Mouse (Mus musculus) megakaryocyte-erythroid progenitor cell, adult 5-6 weeks (primary cell): ENCODE data around the gene Slc25a13. TPM values are rescaled to one million over a fixed set of nuclear protein-coding genes. Genes with fewer than 3 reads are reported as not detected.
"Not testable (repeated sequence)": the region's sequence is repeated elsewhere in the genome, so short reads cannot be mapped to it uniquely, and the experiment has no call there.

ENCODE experiments used
- ATAC-seq: replicated peaks from 2 replicates; pipeline ENCODE4 v1.8.0; 2016; ENCODE audit warnings: mild to moderate bottlenecking, inconsistent platforms; ENCODE audit not compliant: severe bottlenecking, poor library complexity, low FRiP score, low TSS enrichment
- total RNA-seq, 2 experiments: library from RNA; stranded (forward) in 1 of 2; stranded (reverse) in 1 of 2; fragments of 200-1000, 215-1000 nt in 1 of 2; fragments of >200 nt in 1 of 2; fragmentation: Nextera tagmentation in 1 of 2; gene quantifications; 2 replicates each; pipeline ENCODE4 v1.2.3; 2014 to 2017

Slc25a13 gene
- total RNA-seq, 2 experiments from 2014 or later: 8.0 to 35.3 TPM

DNA sequence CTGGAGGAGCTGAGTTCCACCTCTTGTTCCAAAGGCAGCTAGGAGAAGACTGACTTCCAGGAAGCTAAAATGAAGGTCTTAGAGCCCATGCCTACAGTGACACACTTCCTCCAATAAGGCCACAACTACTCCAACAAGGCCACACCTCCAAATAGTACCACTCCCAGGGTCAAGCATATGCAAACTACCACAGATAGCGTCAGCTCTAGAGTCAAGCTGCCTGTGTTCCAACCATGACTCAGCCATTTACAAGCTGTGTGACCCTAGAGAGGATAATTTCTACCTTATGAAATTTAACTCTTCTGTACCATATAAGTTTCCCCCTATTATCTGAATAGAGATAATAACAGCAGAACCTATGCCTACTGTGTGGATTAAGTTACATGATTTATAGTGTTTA, 9.6 kb downstream of the Slc25a13 start:
- peak; percentile 66; the same call in 1 of the 2 replicates for ATAC-seq

GRCm38 (mm10) chr6:6205599-6206165, 11.3 kb downstream of the Slc25a13 start:
- no peak for ATAC-seq

GRCm38 (mm10) chr6:6202451-6202850, 14.5 kb downstream of the Slc25a13 start:
- ATAC-seq: no peak

DNA sequence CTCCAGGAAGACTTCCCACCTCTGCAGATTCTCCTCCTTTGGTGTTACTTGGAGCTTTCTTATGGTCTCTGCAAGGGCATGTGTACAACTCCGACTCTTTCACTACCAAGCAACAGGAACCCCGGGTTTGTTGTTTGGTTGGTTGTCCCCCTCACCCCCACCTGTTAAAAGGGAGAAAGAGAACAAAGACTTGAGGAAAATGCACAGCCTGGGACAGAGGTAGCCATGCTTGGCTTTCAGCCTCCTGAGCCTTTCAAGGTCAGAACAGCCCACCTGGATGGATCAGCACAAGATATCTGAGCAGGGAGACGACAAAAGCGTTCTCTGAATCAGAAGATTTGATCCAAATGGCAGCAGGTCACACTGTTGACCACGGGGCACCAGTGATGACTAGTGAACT, 15.0 kb downstream of the Slc25a13 start:
- ATAC-seq: no peak

DNA sequence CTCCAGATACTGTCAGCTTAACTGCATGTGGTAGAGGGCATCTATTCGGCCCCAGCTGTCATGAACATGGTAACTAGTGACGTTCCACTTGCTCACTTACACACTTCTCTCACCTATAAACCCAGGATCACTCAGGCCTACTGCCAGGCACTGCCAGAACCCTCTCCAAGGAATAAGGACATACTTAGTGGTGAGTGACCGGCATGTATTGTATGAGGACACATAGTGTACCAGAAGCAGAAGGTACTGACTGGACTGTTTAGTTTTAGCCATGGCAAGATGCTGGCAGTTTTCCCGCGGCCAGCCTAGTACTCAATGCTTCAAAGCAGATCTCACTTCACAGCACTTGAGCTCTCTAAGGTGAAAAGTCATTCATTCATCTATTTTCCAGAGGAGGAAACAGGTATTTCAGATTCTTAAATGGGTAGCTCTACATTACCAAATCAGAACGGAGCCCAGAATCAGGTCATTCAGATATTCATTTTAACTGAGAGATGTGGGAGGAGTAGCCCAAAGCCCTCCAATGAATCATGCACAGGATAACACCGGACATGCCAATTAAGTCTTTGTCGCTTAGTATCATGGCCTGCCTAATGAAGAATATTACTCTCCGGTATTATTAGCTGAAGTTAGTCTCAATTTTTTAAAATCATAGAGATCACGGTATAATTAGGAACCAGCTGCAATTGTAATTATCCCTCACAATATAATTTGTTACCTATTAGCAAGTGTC, 17.7 kb downstream of the Slc25a13 start:
- ATAC-seq: no peak

GRCm38 (mm10) chr6:6198056-6198455, 18.9 kb downstream of the Slc25a13 start:
- not testable (repeated sequence) for ATAC-seq

DNA sequence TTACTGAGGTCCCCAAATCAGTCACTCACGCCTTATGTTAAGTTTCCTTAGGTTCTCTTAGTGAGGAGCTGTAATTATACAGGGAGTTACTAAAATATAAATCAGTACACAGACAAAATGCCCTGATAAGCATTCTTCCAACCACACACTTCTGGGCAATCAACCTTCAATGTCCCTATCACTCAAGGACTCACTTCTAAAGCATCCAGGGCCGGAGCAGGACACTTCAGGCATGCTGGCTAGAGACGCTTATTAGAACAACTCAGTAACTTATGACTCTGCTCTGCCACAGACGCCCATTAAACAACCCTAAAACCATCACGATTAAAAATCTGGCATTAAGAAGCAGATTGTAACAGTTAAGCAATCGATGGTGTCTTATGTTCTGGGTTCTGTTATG, 19.6 kb downstream of the Slc25a13 start:
- no peak for ATAC-seq

DNA sequence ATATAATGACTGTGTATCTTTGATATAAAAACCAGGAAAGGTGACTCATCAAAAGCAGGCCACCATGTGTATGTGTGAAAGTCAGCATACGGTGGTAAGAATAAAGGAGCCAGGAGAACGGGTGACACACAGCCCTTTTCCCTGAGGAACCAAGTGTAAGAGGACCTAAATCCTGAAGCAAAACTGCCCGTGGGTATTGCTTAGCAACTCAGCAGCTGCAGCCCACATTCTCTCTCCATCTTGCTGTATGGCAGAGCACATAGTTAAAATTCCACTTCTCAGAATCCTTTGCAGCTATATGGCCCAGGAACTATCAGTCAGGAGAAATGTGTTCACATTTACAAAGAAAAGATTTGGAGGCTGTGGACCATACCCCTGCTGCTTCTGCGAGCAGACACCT, 20.4 kb downstream of the Slc25a13 start:
- ATAC-seq: no peak

- ATAC-seq: no peak
Observed at GRCm38 (mm10) chr6:6194831-6195230, 22.1 kb downstream of the Slc25a13 start.

GRCm38 (mm10) chr6:6193906-6194305, 23.1 kb downstream of the Slc25a13 start:
- ATAC-seq: no peak

- peak; percentile 32; the same call in 1 of the 2 replicates for ATAC-seq
Observed at GRCm38 (mm10) chr6:6192413-6192812, 24.6 kb downstream of the Slc25a13 start.

DNA sequence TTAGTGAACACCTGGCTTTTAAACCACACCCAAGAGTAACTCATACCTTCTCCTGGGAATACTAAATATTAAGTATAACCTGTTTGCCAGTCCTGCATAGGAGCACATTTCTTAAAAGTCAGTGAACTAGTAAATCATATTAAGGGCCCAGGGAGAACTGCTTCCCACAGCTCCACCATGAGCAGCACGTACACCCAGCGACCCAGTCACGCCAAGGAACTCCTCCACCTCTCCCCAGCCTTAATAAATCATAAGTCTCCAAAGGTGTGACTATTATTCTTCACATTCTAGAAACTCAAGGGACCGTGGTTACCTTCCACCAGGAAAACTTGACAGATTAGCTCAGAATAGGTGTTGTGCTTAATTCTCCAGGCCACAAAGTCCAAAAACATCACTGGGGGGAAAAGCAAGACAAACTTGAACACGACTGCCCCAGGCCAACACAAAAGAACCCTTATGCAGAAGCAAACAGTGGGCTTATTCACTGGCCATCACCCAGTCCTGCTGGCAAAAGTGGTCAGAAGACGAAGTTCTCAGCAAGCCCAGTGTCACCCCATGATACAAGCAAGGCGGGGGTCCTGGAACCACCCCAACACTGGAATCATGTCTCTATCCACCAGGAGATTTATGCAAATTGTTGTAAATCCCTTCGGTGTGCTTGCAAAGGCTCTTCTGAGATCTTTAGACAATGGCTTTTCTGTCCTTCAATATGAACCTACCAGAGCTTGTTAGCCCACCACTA, 25.2 kb downstream of the Slc25a13 start:
- no peak for ATAC-seq

DNA sequence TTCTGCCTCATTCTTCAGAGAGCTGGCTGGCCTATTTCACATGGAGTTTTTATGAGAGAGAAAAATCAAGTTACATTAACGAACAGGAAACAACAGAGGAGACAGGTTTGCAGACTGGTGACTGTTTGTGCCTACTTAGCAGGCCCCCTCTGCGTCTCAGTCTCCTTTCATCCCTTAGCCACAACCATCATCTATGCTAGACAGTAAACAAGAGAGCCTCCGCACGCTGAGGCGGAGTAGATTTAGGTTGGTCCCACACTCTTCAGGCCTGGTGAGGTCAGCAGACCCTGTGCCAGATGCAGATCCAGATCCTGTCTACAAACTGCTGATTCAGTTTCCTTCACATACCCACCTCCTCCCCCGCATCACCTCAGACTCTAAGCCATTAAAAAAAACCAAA, 28.0 kb downstream of the Slc25a13 start:
- no peak for ATAC-seq

GRCm38 (mm10) chr6:6186468-6186867, 30.5 kb downstream of the Slc25a13 start:
- ATAC-seq: no peak

GRCm38 (mm10) chr6:6185735-6186068, 31.3 kb downstream of the Slc25a13 start:
- no peak for ATAC-seq

DNA sequence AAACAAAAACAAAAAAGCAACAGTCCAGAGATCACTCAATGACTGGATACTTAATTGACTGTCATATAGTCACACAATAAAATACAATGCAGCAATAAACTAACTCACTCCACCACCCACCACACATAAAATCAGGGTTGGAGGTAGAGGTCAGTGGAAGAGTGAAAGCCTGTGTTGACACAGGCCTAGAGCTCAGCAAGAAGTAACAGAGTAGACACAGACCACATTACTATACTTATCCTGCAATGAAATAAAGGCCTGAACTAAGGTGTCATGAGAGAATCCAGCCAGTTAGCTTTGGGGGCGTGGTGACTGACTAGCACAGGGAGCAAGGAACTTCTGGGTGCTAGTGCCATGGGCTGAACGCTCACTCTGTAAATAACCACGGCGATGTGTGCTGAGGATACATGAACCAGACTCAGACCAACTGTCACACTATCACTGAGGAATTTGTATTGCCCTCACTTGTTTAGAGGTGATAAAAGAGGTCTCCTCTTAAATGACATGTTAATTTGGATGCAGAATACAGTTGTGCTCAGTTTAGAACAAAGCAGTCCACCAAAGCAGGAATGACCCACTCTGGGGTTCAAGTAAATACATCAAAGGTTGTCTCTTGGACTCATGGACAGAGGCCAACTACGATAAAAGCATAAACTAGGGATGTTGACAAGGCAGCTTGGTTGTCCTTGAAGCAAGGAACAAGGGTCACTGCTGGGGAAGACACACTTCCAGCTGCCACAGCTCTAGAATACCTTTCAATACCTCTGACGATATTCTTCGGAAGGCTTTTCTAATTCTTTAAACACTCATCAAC, 31.8 kb downstream of the Slc25a13 start:
- no peak for ATAC-seq

DNA sequence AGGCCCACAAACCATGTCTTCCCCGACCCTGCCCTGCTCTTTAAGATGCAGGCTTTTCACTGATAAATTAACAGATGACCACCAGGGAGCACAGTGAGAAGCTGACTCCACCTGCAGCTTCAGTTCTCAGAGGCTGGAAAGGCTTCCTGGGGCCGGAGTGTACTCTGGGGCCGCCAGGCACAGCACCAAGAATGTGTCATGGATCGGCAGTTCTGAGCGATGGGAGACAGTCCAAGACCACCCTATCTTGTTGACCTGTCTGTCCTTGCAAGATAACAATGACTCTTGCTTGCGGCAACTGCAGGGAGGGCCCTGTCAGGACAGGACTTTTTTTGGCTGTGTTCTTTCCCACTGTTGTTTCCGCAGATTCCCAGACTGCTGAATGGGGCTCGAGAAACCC, 33.4 kb downstream of the Slc25a13 start:
- peak; percentile 61; the same call in 1 of the 2 replicates for ATAC-seq

GRCm38 (mm10) chr6:6182191-6182590, 34.8 kb downstream of the Slc25a13 start:
- ATAC-seq: no peak

- ATAC-seq: not testable (repeated sequence)
Observed at GRCm38 (mm10) chr6:6178341-6178740, 38.6 kb downstream of the Slc25a13 start.
